Mouse (Mus musculus): ENCODE measurements around the gene Scyl2.
"Not testable (repeated sequence)": the region's sequence is repeated elsewhere in the genome, so short reads cannot be mapped to it uniquely, and the experiment has no call there.

Gene Scyl2

GRCm38 (mm10) chr10:89686139-89686808 is at the start of gene Scyl2:
TSS of gene Scyl2 (minus strand) at chr10:89686285.
- peak; percentile 97 for DNase-seq (ENCODE audit: low read depth)

GRCm38 (mm10) chr10:89732001-89732794 is 46.1 kb upstream of the Scyl2 start, which contains the start of gene Actr6:
TSS of gene Actr6 (minus strand) at chr10:89732295.
- DNase-seq (ENCODE audit: low read depth) = peak; percentile 97

- no peak for DNase-seq (ENCODE audit: low read depth)
Observed at GRCm38 (mm10) chr10:89731341-89731740, 45.3 kb upstream of the Scyl2 start.

GRCm38 (mm10) chr10:89730386-89730785 is 44.3 kb upstream of the Scyl2 start:
- DNase-seq (ENCODE audit: low read depth) = no peak

- DNase-seq (ENCODE audit: low read depth) = no peak
Observed at GRCm38 (mm10) chr10:89722247-89723195, 36.4 kb upstream of the Scyl2 start.

GRCm38 (mm10) chr10:89720796-89721195 is 34.7 kb upstream of the Scyl2 start:
- DNase-seq (ENCODE audit: low read depth) = no peak

- no peak for DNase-seq (ENCODE audit: low read depth)
Observed at GRCm38 (mm10) chr10:89720252-89720651, 34.2 kb upstream of the Scyl2 start.

GRCm38 (mm10) chr10:89714910-89715309 is 28.8 kb upstream of the Scyl2 start:
- DNase-seq (ENCODE audit: low read depth) = no peak

GRCm38 (mm10) chr10:89708720-89709119 is 22.6 kb upstream of the Scyl2 start:
- DNase-seq (ENCODE audit: low read depth) = no peak

GRCm38 (mm10) chr10:89707397-89707796 is 21.3 kb upstream of the Scyl2 start:
- no peak for DNase-seq (ENCODE audit: low read depth)

- peak; percentile 80 for DNase-seq (ENCODE audit: low read depth)
Observed at GRCm38 (mm10) chr10:89703042-89703441, 17.0 kb upstream of the Scyl2 start.

GRCm38 (mm10) chr10:89697956-89698355 is 11.9 kb upstream of the Scyl2 start:
- no peak for DNase-seq (ENCODE audit: low read depth)

GRCm38 (mm10) chr10:89696270-89696669 is 10.2 kb upstream of the Scyl2 start:
- DNase-seq (ENCODE audit: low read depth) = not testable (repeated sequence)

- DNase-seq (ENCODE audit: low read depth) = no peak
Observed at GRCm38 (mm10) chr10:89695194-89695911, 9.3 kb upstream of the Scyl2 start.

GRCm38 (mm10) chr10:89690021-89690420 is 3.9 kb upstream of the Scyl2 start:
- DNase-seq (ENCODE audit: low read depth) = no peak

- no peak for DNase-seq (ENCODE audit: low read depth)
Observed at GRCm38 (mm10) chr10:89687455-89687854, 1.4 kb upstream of the Scyl2 start.

- no peak for DNase-seq (ENCODE audit: low read depth)
Observed at GRCm38 (mm10) chr10:89685391-89686138, 520 bp downstream of the Scyl2 start.

GRCm38 (mm10) chr10:89682961-89683360 is 3.1 kb downstream of the Scyl2 start:
- DNase-seq (ENCODE audit: low read depth) = no peak

- DNase-seq (ENCODE audit: low read depth) = no peak
Observed at GRCm38 (mm10) chr10:89682157-89682556, 3.9 kb downstream of the Scyl2 start.

- no peak for DNase-seq (ENCODE audit: low read depth)
Observed at GRCm38 (mm10) chr10:89681706-89682105, 4.4 kb downstream of the Scyl2 start.

GRCm38 (mm10) chr10:89680517-89680916 is 5.6 kb downstream of the Scyl2 start:
- DNase-seq (ENCODE audit: low read depth) = no peak

All from naive thymus-derived CD4-positive, alpha-beta T cell, adult 2 months (primary cell).